Comparison of ENCODE assay signal across 10 mouse cellular contexts in the genomic region with DNA sequence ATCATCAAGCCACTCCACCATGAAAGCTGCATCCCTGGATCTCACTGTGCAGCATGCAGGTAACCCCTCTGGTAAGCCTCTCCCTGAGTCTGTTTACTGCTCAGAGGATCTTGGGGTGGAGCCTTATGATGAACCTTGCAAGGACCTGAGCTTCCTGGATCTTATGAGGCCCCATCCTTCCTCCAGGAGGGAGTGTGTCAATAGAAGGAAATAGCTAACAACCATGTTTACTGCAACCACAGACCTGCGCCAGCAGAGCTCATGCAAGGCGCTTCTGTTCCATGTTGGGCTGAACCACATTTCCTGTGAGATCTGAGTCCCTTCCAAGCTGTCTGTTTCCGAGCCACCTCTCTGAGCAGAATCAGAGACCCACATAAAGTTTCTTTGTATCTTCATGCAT. TPM values are rescaled to one million over a fixed set of nuclear protein-coding genes. Genes with fewer than 3 reads are reported as not detected.
DNase-seq lines count a peak whose midpoint lies in the region; ATAC-seq and TF ChIP-seq lines count a peak whose summit lies in the region.
"Had no signal": no experiment of that assay in that cellular context is flagged by ENCODE, and none has a peak within 500 bp of the region (broad histone marks: within the 10 kb centered on the region; RNA-seq: fewer than 3 reads in every experiment).

No protein-coding gene starts in this region.

- peaks cover 59% of the 10 kb centered on the region for H3K4me1 ChIP-seq in lung, embryonic 15.5 days
- H3K4me1 ChIP-seq in lung, adult 2 months (ENCODE audit: control insufficient read depth, insufficient read depth, low read length) = peaks cover 24% of the 10 kb centered on the region
- H3K4me1 ChIP-seq in lung, postnatal 0 days (ENCODE audit: insufficient read depth, low read depth, low read length) = peaks cover 36% of the 10 kb centered on the region

- ATAC-seq in lung, embryonic 15.5 days (ENCODE audit: borderline replicate concordance, extremely low read depth, low FRiP score, low TSS enrichment) = peak; percentile 28; the same call in 1 of the 2 replicates
- peak; percentile 69 for ATAC-seq in inflammation-experienced regulatory T-cells, adult 6 months
- ATAC-seq in lung, postnatal 0 days = peak; percentile 51

- TF ChIP-seq EP300 in lung, postnatal 0 days (IDR thresholded peaks at IDR 0.05) = peak; percentile 58; the same call in 1 of the 2 replicates

- 43% methylated on average over 3 of the region's 3 CpGs for WGBS in lung, embryonic 15.5 days
- WGBS in lung, adult 2 months = 32% methylated on average over 3 of the region's 3 CpGs
- 33% methylated on average over 3 of the region's 3 CpGs for WGBS in lung, postnatal 0 days

- no peaks in the 10 kb centered on the region for H3K27me3 ChIP-seq in lung, embryonic 15.5 days
- H3K27me3 ChIP-seq in lung, postnatal 0 days (replicated peaks; ENCODE audit: insufficient read depth, low read length) = no peaks in the 10 kb centered on the region

- H3K36me3 ChIP-seq in lung, embryonic 15.5 days = peaks cover 17% of the 10 kb centered on the region; the same call in 1 of the 2 replicates
- no peaks in the 10 kb centered on the region for H3K36me3 ChIP-seq in lung, postnatal 0 days (ENCODE audit: insufficient read depth, low read length)
- H3K36me3 ChIP-seq: midbrain, embryonic 10.5 days had no signal

- peak overlapping the region; percentile 94 for H3K27ac ChIP-seq in lung, embryonic 15.5 days
- H3K27ac ChIP-seq in lung, postnatal 0 days (ENCODE audit: low read length) = peak overlapping the region; percentile 74
- H3K27ac ChIP-seq: midbrain, embryonic 10.5 days had no signal

- DNase-seq in lung, adult 2 months = no peak
- DNase-seq in lung, postnatal 0 days (ENCODE audit: low spot score) = peak; percentile 57
- no peak for DNase-seq in ovary, postnatal 10 days (ENCODE audit: low spot score)
- DNase-seq in cerebellum, adult 9-10 months = no peak
- no peak for DNase-seq in yolk sac, embryonic 10.5 days (ENCODE audit: low spot score)
- no peak for DNase-seq in cerebellum, adult 11-12 months
- DNase-seq: cerebellum, postnatal 14 days had no signal

- H3K9me3 ChIP-seq in lung, embryonic 15.5 days = no peaks in the 10 kb centered on the region
- H3K9me3 ChIP-seq in lung, postnatal 0 days (ENCODE audit: low read length) = no peaks in the 10 kb centered on the region
- H3K9me3 ChIP-seq: midbrain, embryonic 10.5 days had no signal

- H3K4me2 ChIP-seq in lung, embryonic 15.5 days = no peak overlapping the region
- no peak overlapping the region for H3K4me2 ChIP-seq in lung, postnatal 0 days (replicated peaks; ENCODE audit: low read depth, low read length)

- no peak overlapping the region for H3K4me3 ChIP-seq in lung, embryonic 15.5 days
- H3K4me3 ChIP-seq in lung, adult 2 months (replicated peaks; ENCODE audit: extremely low read depth, low read depth, low read length) = no peak overlapping the region
- no peak overlapping the region for H3K4me3 ChIP-seq in lung, postnatal 0 days (ENCODE audit: low read depth, low read length)
- H3K4me3 ChIP-seq: midbrain, embryonic 10.5 days had no signal

- no peak for TF ChIP-seq POLR2A in lung, adult 2 months (IDR thresholded peaks at IDR 0.05; ENCODE audit: borderline replicate concordance, extremely low read depth, low read depth, low read length)

- H3K9ac ChIP-seq in lung, embryonic 15.5 days = no peak overlapping the region
- no peak overlapping the region for H3K9ac ChIP-seq in lung, postnatal 0 days (replicated peaks; ENCODE audit: low read depth)

- no peak for TF ChIP-seq CTCF in lung, adult 2 months (IDR thresholded peaks at IDR 0.05; ENCODE audit: insufficient read depth, low read length)
- TF ChIP-seq CTCF in lung, postnatal 0 days (IDR thresholded peaks at IDR 0.05) = no peak

RNA-seq across cellular contexts. Expression of a gene that starts 10.0 kb away (rescaled TPM):
- polyA plus RNA-seq in lung, embryonic 15.5 days (2015; fragmentation: Nextera tagmentation; extraction: Ambion mirVana) = 58.4 and 62.5 TPM in 2 replicates
- polyA plus RNA-seq in lung, adult 2 months (2012; rRNA removed) = 26.8 and 27.5 TPM in 2 replicates
- 10 to 100 TPM; 14.8 to 40.1 (median 36.0) TPM for polyA plus RNA-seq in inflammation-experienced regulatory T-cells, adult 6 months (2017; shearing (Covaris generic))
- 26.7 and 27.9 TPM in 2 replicates for polyA plus RNA-seq in lung, postnatal 0 days (2015; fragmentation: Nextera tagmentation; extraction: Ambion mirVana)
